Mouse (Mus musculus): ENCODE results near the gene AK157302.
"Not testable (repeated sequence)": the region's sequence is repeated elsewhere in the genome, so short reads cannot be mapped to it uniquely, and the experiment has no call there.

DNA sequence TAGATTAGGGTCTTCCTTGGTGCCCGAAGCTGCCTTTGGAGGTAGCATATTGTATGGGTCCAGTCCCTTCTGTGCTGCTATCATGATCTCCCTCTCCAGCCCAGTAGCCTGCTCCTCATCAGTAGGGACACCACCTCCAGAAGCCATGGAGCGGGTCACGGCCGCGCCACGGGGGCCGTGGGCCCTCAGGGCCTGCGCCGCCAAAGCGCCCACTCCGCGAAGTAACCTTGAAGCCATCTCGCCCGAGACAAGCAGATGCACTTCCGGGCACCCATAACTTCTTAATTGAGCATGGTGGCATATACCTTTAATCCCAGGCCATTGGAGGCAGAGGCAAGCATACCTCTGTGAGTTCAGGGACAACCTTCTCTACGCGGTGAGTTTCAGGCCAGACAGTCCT lies 6.2 kb downstream of the AK157302 start, which contains the start of gene Gm11273:
- not testable (repeated sequence) for TF ChIP-seq EP300, CTCF (IDR thresholded peaks at IDR 0.05)

Data from lung, postnatal 0 days (tissue).